Mouse (Mus musculus) layer of hippocampus, postnatal 14 days (tissue): Measurements from ENCODE around the gene Med20. TPM values are rescaled to one million over a fixed set of nuclear protein-coding genes. Genes with fewer than 3 reads are reported as not detected.

ENCODE experiments used
- DNase-seq, 2 experiments: peaks; one replicate each; pipeline ENCODE4 v3.0.0; 2021 to 2022; ENCODE audit warnings: low spot score in 2 of 2, mixed read lengths in 1 of 2
- long read RNA-seq, 2 experiments: library from polyadenylated mRNA; stranded (forward); transcript quantifications; one replicate each; pipeline ENCODE4 v2.0.0; 2021
- total RNA-seq, 2 experiments: library from RNA; stranded (reverse); gene quantifications; 2 replicates each; pipeline ENCODE4 v1.2.3; 2021

Med20 gene
- total RNA-seq: 10 to 100 TPM; 26.3 to 32.3 TPM
- long read RNA-seq, experiment 1, transcript Med20-201 (4 exons, 2,054 nt): major isoform, 24 of 31 reads
- long read RNA-seq, experiment 1, partial matches to known transcripts: 1 of 31 reads
- long read RNA-seq, experiment 1, other reads (novel, unspliced or antisense): 6 of 31 reads
- long read RNA-seq, experiment 2, transcript Med20-201 (4 exons, 2,054 nt): major isoform, 32 of 39 reads
- long read RNA-seq, experiment 2, partial matches to known transcripts: 2 of 39 reads
- long read RNA-seq, experiment 2, other reads (novel, unspliced or antisense): 5 of 39 reads

DNA sequence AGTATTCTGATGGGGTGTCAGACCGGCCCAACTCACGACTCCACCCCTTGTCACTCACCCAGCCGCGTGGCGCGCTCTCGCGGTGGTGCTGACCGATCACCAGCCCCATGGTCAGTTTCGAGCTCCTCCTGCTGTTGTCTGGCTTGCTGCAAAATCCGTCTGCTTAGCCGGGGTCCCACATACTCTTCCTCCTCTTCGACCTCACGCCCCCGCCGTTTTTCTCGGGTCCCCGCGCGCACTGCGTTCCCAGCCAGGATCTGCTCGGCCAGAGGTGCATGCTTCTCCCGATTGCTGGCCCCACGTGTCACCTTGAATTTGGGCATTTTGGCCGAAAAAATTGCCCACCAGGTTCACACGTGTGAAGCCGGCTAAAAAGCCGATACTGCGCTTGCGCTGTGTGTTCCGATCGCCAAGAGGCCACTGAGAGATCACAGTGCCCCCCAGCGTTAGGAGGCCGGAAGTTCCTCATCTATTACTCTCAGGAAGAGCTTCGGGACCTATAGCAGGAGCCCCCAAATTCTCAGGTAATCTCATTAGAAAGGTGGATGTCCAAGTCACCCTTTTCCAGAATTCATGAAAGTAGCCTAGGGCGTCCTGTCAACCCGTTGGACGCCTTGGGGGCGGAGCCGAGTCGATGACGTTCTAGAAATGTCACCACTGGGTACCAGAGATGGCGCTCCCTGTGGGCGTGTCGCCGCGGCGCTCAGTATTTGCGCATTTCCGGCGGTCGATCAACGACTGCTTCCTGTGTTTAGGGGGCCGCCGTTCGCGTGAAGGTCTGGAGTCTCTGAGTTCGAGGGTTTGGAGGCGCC, at the start of gene Med20, which contains the start of the genes Bysl and Gm20517:
Gene Med20 (plus strand): TSS at position 734 of the 812 bp plus-strand sequence.
Gene Bysl (minus strand): TSS at position 644 of the 812 bp plus-strand sequence.
Gene Gm20517 (plus strand): TSS at position 741 of the 812 bp plus-strand sequence.
- peak; percentile 95 to 98 for DNase-seq

DNA sequence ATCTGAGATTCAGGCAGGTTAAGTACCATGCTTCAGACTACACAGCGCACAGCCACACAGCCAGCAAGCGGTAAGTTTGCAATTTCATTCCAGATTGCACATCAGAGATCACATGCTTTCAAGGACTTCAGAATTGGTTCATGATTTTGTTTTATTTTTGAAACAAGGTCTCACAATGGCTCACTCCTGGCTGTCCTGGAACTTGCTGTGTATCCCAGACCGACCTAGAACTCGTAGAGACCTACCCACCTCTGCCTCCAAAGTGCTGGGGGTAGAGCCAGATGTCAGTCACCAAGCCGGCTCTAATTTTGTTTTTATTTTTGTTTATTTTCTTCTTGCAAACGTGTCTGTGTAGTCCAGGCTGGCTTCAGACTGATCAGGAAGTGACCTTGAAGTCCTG, 48.5 kb upstream of the Med20 start:
- no peak for DNase-seq

- DNase-seq: no peak
Observed at GRCm38 (mm10) chr17:47564612-47565011, 46.8 kb upstream of the Med20 start.

DNA sequence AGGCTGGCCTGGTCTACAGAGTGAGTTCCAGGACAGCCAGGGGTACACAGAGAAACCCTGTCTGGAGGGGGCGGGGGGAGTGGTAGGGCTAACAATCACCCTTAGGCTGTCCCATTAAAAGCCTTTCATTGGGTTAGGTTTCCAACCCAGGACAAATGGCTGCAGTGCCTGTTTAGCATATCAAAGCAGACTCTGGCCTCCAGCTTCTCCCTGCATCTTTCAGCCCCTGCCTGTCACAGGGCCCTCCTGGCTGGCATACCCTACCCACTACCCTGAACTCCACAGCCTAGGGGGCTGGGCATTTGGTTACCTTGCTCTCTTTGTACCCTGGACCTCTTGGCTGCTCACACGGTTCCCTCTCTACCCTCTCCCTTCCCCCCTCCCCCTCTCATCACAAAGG, 45.2 kb upstream of the Med20 start:
- DNase-seq: no peak

DNA sequence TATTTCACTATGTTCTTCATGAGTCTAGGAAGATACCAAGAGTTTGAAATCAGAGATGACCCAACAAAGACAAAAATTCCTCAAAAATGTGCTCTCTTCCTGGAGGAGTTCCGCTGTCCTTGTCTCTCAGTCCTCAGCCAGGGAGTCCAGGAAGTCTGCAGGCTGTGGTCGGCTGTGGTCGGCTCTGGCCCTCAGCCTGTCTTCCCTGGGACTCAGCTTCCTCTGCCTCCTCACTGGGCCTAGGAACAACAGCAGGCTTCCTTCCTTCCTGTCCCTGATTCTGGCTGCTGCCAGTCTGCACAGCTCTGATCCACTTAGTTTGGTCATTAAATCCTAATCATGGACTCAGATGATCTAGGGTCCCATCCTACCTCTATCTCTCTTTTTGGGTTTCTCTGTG, 44.1 kb upstream of the Med20 start:
- no peak for DNase-seq

GRCm38 (mm10) chr17:47568389-47568788, 43.0 kb upstream of the Med20 start:
- DNase-seq: no peak

GRCm38 (mm10) chr17:47568951-47569527, 42.3 kb upstream of the Med20 start:
- DNase-seq: no peak

DNA sequence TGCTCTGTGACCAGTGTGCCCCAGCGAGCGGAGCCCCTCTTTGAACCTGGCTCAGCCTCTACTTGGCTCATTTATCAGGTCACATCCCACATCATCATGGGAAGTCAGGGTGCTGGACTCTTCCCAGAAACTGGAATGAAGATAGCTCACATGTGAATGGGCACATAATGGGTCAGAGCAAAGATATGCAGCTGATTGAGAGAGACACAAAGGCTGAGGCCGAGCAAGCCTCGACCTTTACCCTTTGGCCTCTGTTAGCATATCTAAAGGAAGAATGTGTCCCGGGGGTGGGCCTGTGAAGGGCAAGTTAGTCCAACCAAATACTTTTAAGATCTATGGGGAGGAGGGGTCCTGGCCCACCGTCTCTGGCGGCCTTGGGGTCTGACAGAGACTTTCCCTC, 39.8 kb upstream of the Med20 start:
- DNase-seq: no peak

- no peak for DNase-seq
Observed at GRCm38 (mm10) chr17:47572436-47572835, 38.9 kb upstream of the Med20 start.

DNA sequence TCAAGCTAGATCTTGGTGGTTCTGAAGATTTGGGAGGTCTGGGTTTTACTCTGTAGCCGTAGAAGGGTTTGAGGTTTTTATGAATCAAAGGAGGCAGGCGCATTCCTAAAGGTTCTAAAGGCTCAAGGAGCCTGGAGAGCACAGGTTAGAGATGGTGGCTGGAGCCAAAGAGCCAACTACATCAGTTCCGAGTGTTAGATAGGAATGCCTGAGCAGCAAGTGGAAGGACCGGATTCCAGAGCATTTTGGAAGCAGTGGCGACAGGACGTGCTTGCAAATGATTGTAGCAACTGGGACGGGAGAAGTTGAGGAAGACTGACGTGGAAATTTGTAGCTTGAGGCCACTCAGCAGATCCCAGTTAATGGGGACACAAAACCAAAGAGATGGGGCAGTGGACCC, 37.4 kb upstream of the Med20 start:
- no peak for DNase-seq

DNA sequence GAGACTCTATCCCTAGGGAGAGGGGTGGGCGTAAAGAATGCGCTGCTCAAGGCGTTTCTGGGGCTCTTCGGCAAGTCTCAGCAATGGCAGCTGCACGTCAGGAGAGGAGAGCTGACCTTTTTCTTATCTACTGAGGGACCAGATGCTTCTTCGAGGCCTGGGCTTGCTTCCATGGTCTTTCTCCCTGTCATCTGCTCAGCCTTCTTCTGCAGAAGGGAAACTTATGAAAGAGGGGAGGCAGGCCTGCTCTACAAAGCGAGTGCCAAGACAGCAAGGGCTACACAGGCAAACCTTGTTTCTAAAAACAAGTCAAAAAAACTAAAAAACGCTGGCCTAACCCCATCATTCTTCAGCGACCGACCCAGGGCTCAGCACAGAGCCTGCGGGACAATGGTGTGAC, 36.6 kb upstream of the Med20 start:
- DNase-seq: no peak

GRCm38 (mm10) chr17:47578655-47579054, 32.7 kb upstream of the Med20 start:
- no peak for DNase-seq

DNA sequence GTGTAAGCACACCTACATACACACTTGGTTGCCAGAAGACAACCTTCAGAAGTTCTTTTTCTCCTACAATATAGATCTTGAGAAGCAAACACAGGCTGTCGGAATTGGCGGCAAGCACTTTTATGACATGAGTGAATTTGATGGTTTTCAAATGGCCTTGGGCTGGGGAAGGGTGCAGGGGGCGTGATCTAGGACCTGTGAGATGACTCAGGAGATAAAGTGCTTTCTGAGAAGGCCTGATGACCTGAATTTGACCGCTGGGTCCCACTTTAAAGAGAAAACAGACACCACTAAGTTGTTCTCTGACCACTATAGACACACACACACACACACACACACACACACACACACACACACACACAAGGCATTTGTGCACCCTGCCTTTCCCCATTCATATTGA, 30.4 kb upstream of the Med20 start:
- no peak for DNase-seq

DNA sequence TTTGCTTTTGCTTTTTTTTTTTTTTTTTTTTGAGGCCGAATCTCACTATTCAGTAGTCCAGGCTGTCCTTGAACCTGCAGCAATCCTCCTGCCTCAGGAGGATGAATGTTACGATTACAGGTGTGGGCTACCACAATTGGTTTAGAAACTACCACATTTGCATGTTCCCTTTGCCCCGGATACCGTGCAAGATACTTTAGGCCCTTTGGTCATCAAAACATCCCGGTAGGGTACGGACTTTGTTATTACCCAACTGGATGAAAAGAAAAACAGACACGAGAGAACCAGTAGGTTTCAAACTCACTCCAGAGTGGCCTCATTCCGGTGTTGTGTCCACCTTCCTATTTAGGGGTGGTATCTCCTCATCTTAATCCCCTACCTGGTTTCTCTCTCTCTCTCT, 22.9 kb upstream of the Med20 start:
- DNase-seq: no peak

DNA sequence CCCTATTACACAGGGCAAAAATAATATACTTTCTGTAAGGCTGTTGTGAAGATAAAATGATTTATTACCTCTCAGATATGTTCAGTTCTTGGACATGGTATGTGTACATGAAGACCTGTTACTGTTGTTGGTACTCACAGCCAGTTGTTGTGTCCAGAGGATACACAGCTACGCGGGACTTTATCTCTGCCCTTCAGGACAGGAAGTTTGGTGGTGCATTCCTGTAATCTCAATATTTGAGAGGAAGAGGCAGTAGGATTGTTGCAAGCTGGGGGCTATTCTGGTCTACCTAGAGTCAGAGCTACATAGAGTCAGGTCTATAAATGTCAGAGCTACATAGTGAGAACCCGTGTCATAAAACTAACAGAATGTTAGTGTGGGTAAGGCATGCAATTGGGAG, 20.3 kb upstream of the Med20 start:
- DNase-seq: no peak

DNA sequence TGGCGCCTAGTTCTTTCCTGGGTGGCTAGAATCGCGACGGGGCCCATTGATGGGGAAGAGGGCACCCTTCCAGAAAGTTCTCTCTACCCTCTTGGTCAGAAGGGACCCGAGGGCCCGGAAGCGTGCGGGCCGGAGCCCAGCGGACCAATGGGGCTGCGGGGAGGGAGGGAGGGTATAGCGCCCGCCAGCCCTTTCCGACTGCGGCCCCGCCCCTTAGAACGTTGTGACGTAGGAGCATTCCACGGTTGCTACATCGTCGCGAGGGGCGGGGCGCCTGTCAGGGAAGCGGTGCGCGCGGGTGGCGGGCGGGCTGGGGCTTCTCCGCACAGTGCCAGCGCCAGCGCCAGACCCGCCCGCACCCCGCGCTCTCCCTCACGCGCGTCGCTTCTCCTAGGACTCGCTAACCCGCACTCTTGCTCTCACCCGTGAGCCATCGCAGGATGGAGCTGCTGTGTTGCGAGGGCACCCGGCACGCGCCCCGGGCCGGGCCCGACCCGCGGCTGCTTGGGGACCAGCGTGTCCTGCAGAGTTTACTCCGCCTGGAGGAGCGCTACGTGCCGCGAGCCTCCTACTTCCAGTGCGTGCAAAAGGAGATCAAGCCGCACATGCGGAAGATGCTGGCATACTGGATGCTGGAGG, 18.0 kb upstream of the Med20 start:
- DNase-seq: peak; percentile 82 to 91

- no peak for DNase-seq
Observed at GRCm38 (mm10) chr17:47593854-47594182, 17.6 kb upstream of the Med20 start.

GRCm38 (mm10) chr17:47594183-47594968, 17.0 kb upstream of the Med20 start:
- DNase-seq: no peak

- DNase-seq: no peak
Observed at GRCm38 (mm10) chr17:47594969-47595247, 16.5 kb upstream of the Med20 start.

- no peak for DNase-seq
Observed at GRCm38 (mm10) chr17:47595248-47596161, 15.9 kb upstream of the Med20 start.
